Mouse (Mus musculus): ENCODE data around the gene Grid1.

Grid1 gene

GRCm38 (mm10) chr14:35231384-35231783, 411.5 kb downstream of the Grid1 start:
- DNase-seq: no peak

GRCm38 (mm10) chr14:35242882-35243281, 423.0 kb downstream of the Grid1 start:
- no peak for DNase-seq

GRCm38 (mm10) chr14:35244776-35245548, 425.1 kb downstream of the Grid1 start:
- DNase-seq: no peak

- DNase-seq: peak; percentile 34
Observed at GRCm38 (mm10) chr14:35250412-35250811, 430.5 kb downstream of the Grid1 start.

- DNase-seq: no peak
Observed at GRCm38 (mm10) chr14:35254477-35254876, 434.6 kb downstream of the Grid1 start.

GRCm38 (mm10) chr14:35270260-35270659, 450.4 kb downstream of the Grid1 start:
- DNase-seq: no peak

- DNase-seq: no peak
Observed at GRCm38 (mm10) chr14:35309201-35309600, 489.3 kb downstream of the Grid1 start.

GRCm38 (mm10) chr14:35313380-35314299, 493.7 kb downstream of the Grid1 start:
- no peak for DNase-seq

- DNase-seq: no peak
Observed at GRCm38 (mm10) chr14:35326306-35326705, 506.4 kb downstream of the Grid1 start.

- no peak for DNase-seq
Observed at GRCm38 (mm10) chr14:35336561-35336960, 516.7 kb downstream of the Grid1 start.

GRCm38 (mm10) chr14:35356011-35356410, 536.1 kb downstream of the Grid1 start:
- no peak for DNase-seq

GRCm38 (mm10) chr14:35356480-35357085, 536.7 kb downstream of the Grid1 start:
- no peak for DNase-seq

- peak; percentile 21 for DNase-seq
Observed at GRCm38 (mm10) chr14:35358136-35358821, 538.4 kb downstream of the Grid1 start.

- no peak for DNase-seq
Observed at GRCm38 (mm10) chr14:35365177-35365944, 545.5 kb downstream of the Grid1 start.

GRCm38 (mm10) chr14:35374374-35374773, 554.5 kb downstream of the Grid1 start:
- DNase-seq: no peak

- DNase-seq: no peak
Observed at GRCm38 (mm10) chr14:35393591-35393990, 573.7 kb downstream of the Grid1 start.

GRCm38 (mm10) chr14:35404249-35404908, 584.5 kb downstream of the Grid1 start:
- DNase-seq: no peak

- no peak for DNase-seq
Observed at GRCm38 (mm10) chr14:35430259-35430658, 610.4 kb downstream of the Grid1 start.

GRCm38 (mm10) chr14:35453702-35454101, 633.8 kb downstream of the Grid1 start:
- peak; percentile 41 for DNase-seq

- no peak for DNase-seq
Observed at GRCm38 (mm10) chr14:35468254-35468653, 648.3 kb downstream of the Grid1 start.

GRCm38 (mm10) chr14:35486017-35486416, 666.1 kb downstream of the Grid1 start:
- peak; percentile 43 for DNase-seq

All from right cerebral cortex, adult 18-20 months (tissue).